ENCODE assay signal across 7 mouse cellular contexts in the genomic region with DNA sequence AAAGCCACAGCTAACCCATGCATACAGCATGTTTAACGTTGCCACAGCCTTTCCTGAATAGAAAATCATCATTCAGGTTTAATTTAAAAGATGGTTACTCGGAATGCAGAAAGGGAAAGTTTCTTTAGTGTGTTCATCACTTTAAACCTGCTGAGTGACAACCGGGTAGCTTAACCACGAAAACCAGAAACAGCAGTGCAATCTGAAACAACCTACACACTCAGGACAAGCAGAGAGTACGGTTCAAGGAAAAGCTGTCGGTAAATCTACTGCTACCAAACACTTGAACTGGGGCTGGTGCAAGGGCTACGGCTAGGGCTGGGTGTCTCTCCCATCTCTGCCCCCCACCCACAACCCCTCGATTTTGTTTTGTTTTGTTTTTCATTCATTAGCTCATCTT. TPM values are rescaled to one million over a fixed set of nuclear protein-coding genes. Genes with fewer than 3 reads are reported as not detected.
A peak's percentile ranks its signal among the peaks of the same experiment; 100 is the strongest.
DNase-seq lines count a peak whose midpoint lies in the region; ATAC-seq and TF ChIP-seq lines count a peak whose summit lies in the region.

No protein-coding gene starts in this region.

- TF ChIP-seq POLR2A in small intestine, adult 2 months (IDR thresholded peaks at IDR 0.05; ENCODE audit: low read depth, low read length): no peak

- H3K9ac ChIP-seq in lung, embryonic 16.5 days (ENCODE audit: low read length): peak overlapping the region; percentile 82
- H3K9ac ChIP-seq in embryonic facial prominence, embryonic 13.5 days: peak overlapping the region; percentile 85
- peak overlapping the region; percentile 66; the same call in 1 of the 2 replicates for H3K9ac ChIP-seq in intestine, postnatal 0 days (ENCODE audit: low read depth, low read length)

- no peaks in the 10 kb centered on the region for H3K27me3 ChIP-seq in lung, embryonic 16.5 days (ENCODE audit: control insufficient read depth, insufficient read depth, low read depth, low read length)
- H3K27me3 ChIP-seq in embryonic facial prominence, embryonic 13.5 days: no peaks in the 10 kb centered on the region
- H3K27me3 ChIP-seq in intestine, postnatal 0 days (replicated peaks; ENCODE audit: control insufficient read depth, insufficient read depth, low read length): no peaks in the 10 kb centered on the region
- no peaks in the 10 kb centered on the region for H3K27me3 ChIP-seq in small intestine, adult 2 months (ENCODE audit: control insufficient read depth, insufficient read depth, low read length)

- H3K27ac ChIP-seq in lung, embryonic 16.5 days (ENCODE audit: low read length): no peak overlapping the region
- H3K27ac ChIP-seq in embryonic facial prominence, embryonic 13.5 days: no peak overlapping the region
- no peak overlapping the region for H3K27ac ChIP-seq in intestine, postnatal 0 days (ENCODE audit: low read depth, low read length)
- H3K27ac ChIP-seq in small intestine, adult 2 months (ENCODE audit: insufficient read depth, low read depth, low read length): no peak overlapping the region

- DNase-seq in lung, postnatal 14 days: no peak
- DNase-seq in left cerebral cortex, adult 18-20 months (ENCODE audit: low spot score in 2 of 2): no peak
- no peak for DNase-seq in lung, postnatal 10 days

- peak overlapping the region; percentile 86 for H3K4me2 ChIP-seq in lung, embryonic 16.5 days (ENCODE audit: low read depth, low read length)
- peak overlapping the region; percentile 88 for H3K4me2 ChIP-seq in embryonic facial prominence, embryonic 13.5 days
- peak overlapping the region; percentile 96 for H3K4me2 ChIP-seq in intestine, postnatal 0 days (replicated peaks; ENCODE audit: low read depth)

- H3K4me3 ChIP-seq in lung, embryonic 16.5 days (ENCODE audit: low read length): peak overlapping the region; percentile 91
- H3K4me3 ChIP-seq in embryonic facial prominence, embryonic 13.5 days: peak overlapping the region; percentile 93
- H3K4me3 ChIP-seq in intestine, postnatal 0 days (ENCODE audit: low read depth, low read length): peak overlapping the region; percentile 94
- peak overlapping the region; percentile 39 for H3K4me3 ChIP-seq in small intestine, adult 2 months (ENCODE audit: low read depth, low read length)

- no peaks in the 10 kb centered on the region; the same call in 1 of the 2 replicates for H3K36me3 ChIP-seq in lung, embryonic 16.5 days (ENCODE audit: control insufficient read depth, insufficient read depth, low read length)
- no peaks in the 10 kb centered on the region for H3K36me3 ChIP-seq in embryonic facial prominence, embryonic 13.5 days
- no peaks in the 10 kb centered on the region for H3K36me3 ChIP-seq in intestine, postnatal 0 days (ENCODE audit: control insufficient read depth, insufficient read depth)
- H3K36me3 ChIP-seq in small intestine, adult 2 months (ENCODE audit: control insufficient read depth, insufficient read depth, low read length): no peaks in the 10 kb centered on the region

- no peak for ATAC-seq in lung, embryonic 16.5 days (ENCODE audit: low read depth)
- ATAC-seq in embryonic facial prominence, embryonic 13.5 days (ENCODE audit: insufficient number of reproducible peaks, insufficient read depth, low FRiP score, low TSS enrichment, low read depth): no peak
- ATAC-seq in intestine, postnatal 0 days: no peak

- H3K4me1 ChIP-seq in lung, embryonic 16.5 days (replicated peaks; ENCODE audit: control insufficient read depth, insufficient read depth, low read length): peaks cover 13% of the 10 kb centered on the region
- peaks cover 10% of the 10 kb centered on the region for H3K4me1 ChIP-seq in embryonic facial prominence, embryonic 13.5 days
- H3K4me1 ChIP-seq in intestine, postnatal 0 days (replicated peaks; ENCODE audit: control insufficient read depth, insufficient read depth, low read length): no peaks in the 10 kb centered on the region
- H3K4me1 ChIP-seq in small intestine, adult 2 months (ENCODE audit: control insufficient read depth, insufficient read depth, insufficient read length, low read length): no peaks in the 10 kb centered on the region

- no peaks in the 10 kb centered on the region for H3K9me3 ChIP-seq in lung, embryonic 16.5 days (ENCODE audit: control insufficient read depth, low read length)
- no peaks in the 10 kb centered on the region for H3K9me3 ChIP-seq in embryonic facial prominence, embryonic 13.5 days
- no peaks in the 10 kb centered on the region for H3K9me3 ChIP-seq in intestine, postnatal 0 days (ENCODE audit: control insufficient read depth)

- WGBS in lung, embryonic 16.5 days: 13% methylated on average over 8 of the region's 8 CpGs
- 6% methylated on average over 8 of the region's 8 CpGs for whole genome bisulfite sequencing in embryonic facial prominence, embryonic 13.5 days
- WGBS in intestine, postnatal 0 days: 33% methylated on average over 8 of the region's 8 CpGs
- WGBS in small intestine, adult 2 months: 20% methylated on average over 8 of the region's 8 CpGs

- TF ChIP-seq CTCF in intestine, postnatal 0 days (IDR thresholded peaks at IDR 0.05; ENCODE audit: low read depth): no peak
- no peak for TF ChIP-seq CTCF in small intestine, adult 2 months (IDR thresholded peaks at IDR 0.05; ENCODE audit: extremely low read depth, insufficient read length, insufficient replicate concordance, low read depth, low read length)

RNA-seq across cellular contexts. Expression of gene Rasal2, which starts 1.5 kb away (rescaled TPM):
- 7.5 and 8.5 TPM in 2 replicates for polyA plus RNA-seq in lung, embryonic 16.5 days (2015; fragmentation: Nextera tagmentation; extraction: Ambion mirVana)
- polyA plus RNA-seq in embryonic facial prominence, embryonic 13.5 days (2015; fragmentation: Nextera tagmentation; extraction: Ambion mirVana): 9.9 and 10.4 TPM in 2 replicates
- 5.3 and 6.7 TPM in 2 replicates for polyA plus RNA-seq in intestine, postnatal 0 days (2015; fragmentation: Nextera tagmentation; extraction: Ambion mirVana)
- 1.0 and 1.4 TPM in 2 replicates for polyA plus RNA-seq in small intestine, adult 2 months (2012; rRNA removed)
- 10 to 100 TPM; 81.5 to 81.6 TPM for total RNA-seq in left cerebral cortex, adult 18-20 months (2021)

RNA-seq across cellular contexts. Expression of gene Cryzl2, which starts 47.4 kb away (rescaled TPM):
- polyA plus RNA-seq in lung, embryonic 16.5 days (2015; fragmentation: Nextera tagmentation; extraction: Ambion mirVana): 15.6 and 17.6 TPM in 2 replicates
- polyA plus RNA-seq in embryonic facial prominence, embryonic 13.5 days (2015; fragmentation: Nextera tagmentation; extraction: Ambion mirVana): 9.3 and 12.4 TPM in 2 replicates
- polyA plus RNA-seq in intestine, postnatal 0 days (2015; fragmentation: Nextera tagmentation; extraction: Ambion mirVana): 8.8 and 10.5 TPM in 2 replicates
- 2.4 and 3.5 TPM in 2 replicates for polyA plus RNA-seq in small intestine, adult 2 months (2012; rRNA removed)
- total RNA-seq in left cerebral cortex, adult 18-20 months (2021): 1 to 10 TPM; 6.0 to 6.3 TPM

Comparison
In these comparisons a context has a peak if more than half of its experiments do, and no peak if none do; other contexts are left out.
1. H3K4me3 ChIP-seq: peak in every context shown above with its lines; median percentile 94 in intestine, postnatal 0 days; 93 in embryonic facial prominence, embryonic 13.5 days; 91 in lung, embryonic 16.5 days; 39 in small intestine, adult 2 months.